Mouse (Mus musculus) CH12.LX (cell line): ENCODE results near the gene Mad1l1.

Experiments used
- CTCF ChIP-seq, 2 experiments: IDR thresholded peaks in 1 of 2; conservative IDR thresholded peaks in 1 of 2; 2 replicates each; pipeline ENCODE4 v1.5.1; 2011 to 2012; ENCODE audit warnings: low read depth in 2 of 2, low read length in 2 of 2, improper control_type of control experiment in 1 of 2, inconsistent platforms in 1 of 2, mild to moderate bottlenecking in 1 of 2, moderate library complexity in 1 of 2
- ELF1 ChIP-seq: IDR thresholded peaks from 2 replicates; pipeline ENCODE4 v1.6.1; 2014; ENCODE audit warnings: low read depth, mild to moderate bottlenecking, inconsistent platforms, low read length, improper control_type of control experiment
- EP300 ChIP-seq: IDR thresholded peaks from 2 replicates; pipeline ENCODE4 v1.6.1; 2011; ENCODE audit warnings: low read length, improper control_type of control experiment
- MEF2A ChIP-seq: IDR thresholded peaks from 2 replicates; pipeline ENCODE4 v1.6.1; 2014; ENCODE audit warnings: low read depth, mild to moderate bottlenecking, inconsistent platforms, low read length, improper control_type of control experiment, borderline replicate concordance
- NELFE ChIP-seq: IDR thresholded peaks from 2 replicates; pipeline ENCODE4 v1.6.1; 2011; ENCODE audit warnings: low read depth, low read length, improper control_type of control experiment
- POLR2A ChIP-seq: IDR thresholded peaks from 2 replicates; pipeline ENCODE4 v1.6.1; 2011; ENCODE audit warnings: low read depth, mild to moderate bottlenecking, improper control_type of control experiment, low read length
- POLR2AphosphoS2 ChIP-seq: IDR thresholded peaks from 2 replicates; pipeline ENCODE4 v1.6.1; 2011; ENCODE audit warnings: low read depth, low read length, improper control_type of control experiment
- ZMIZ1 ChIP-seq: IDR thresholded peaks from 2 replicates; pipeline ENCODE4 v1.6.1; 2012; ENCODE audit warnings: low read depth, mild to moderate bottlenecking, inconsistent platforms, low read length, improper control_type of control experiment

DNA sequence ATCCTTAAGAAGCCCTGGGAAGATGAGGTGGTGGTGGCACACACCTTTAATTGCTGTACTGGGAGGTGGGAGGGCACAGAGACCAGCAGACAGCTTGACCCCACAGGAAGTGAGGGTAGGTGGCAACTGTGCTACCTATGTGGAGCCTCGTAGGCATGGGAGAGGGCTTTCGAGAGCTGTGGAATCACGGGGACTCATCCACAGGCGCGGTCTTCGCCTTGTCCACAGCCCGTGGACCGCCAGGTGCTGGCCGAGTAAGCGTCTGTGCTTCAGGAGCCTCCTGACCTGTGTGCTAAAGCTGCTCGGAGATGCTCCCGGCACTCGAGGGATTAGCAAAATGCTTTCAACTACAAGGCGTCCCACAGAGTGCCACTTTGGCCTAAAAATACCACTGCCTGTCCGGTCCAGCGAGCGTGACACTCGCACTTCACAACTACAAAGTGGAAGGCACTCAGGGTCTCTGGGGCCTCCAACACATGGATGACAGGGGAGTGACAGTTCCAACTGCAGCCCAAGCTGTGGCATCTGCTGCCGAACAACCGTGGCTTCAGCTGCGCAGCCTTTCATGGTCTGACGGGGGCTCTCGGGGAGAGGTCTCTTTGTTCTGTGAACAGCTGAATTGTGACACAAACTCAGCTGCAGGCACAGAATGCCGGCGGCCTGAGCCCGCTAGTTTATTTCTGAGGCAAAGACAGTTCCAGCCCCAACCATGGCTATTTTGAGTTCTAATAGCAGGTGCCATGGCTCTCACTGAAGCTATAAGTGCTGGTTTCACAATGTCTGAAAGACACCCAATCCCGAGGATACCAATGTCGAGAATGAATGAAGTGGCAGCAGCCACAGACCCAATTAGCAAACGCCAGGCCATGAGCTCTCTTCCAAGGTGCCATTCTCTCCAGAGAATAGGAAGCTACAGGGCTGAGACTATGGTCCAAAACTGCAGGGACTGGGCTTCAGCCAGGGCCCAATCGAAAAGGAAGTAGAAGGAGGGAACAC, 57.3 kb downstream of the Mad1l1 start:
- TF ChIP-seq MEF2A (no peak), CTCF (conservative IDR thresholded peaks at IDR 0.05 in 1 of 2, IDR thresholded peaks at IDR 0.05 in 1 of 2; ENCODE audit: low read depth in 2 of 2, low read length in 2 of 2) (no peak), ZMIZ1 (no peak), ELF1 (no peak), POLR2A (no peak), POLR2AphosphoS2 (no peak), NELFE (no peak), EP300 (no peak)
